Mouse (Mus musculus): ENCODE measurements around the gene Ppp3ca. TPM values are rescaled to one million over a fixed set of nuclear protein-coding genes. Genes with fewer than 3 reads are reported as not detected.

Ppp3ca gene
- polyA plus RNA-seq, 1 experiment = 16.8 TPM

DNA sequence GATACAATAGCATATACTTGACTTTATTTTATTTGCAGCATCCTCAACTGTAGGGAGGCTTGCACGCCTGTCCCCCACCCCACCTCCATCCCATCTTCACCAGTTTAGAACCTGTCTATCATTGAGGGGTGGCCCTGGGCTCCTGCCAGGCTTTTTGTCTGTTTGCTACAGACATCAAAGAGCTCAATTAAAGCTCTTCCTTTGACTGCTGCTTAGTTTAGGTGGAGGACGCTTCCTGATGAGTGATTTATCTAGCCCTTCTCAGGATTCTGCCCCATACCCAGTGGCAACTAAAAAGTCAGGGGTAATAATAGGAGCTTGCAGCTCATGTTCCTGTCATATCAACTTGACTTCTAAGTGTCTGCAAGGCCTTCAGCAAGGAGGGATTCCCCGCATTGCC, 239.6 kb downstream of the Ppp3ca start:
- DNase-seq (ENCODE audit: low read depth) = no peak

DNA sequence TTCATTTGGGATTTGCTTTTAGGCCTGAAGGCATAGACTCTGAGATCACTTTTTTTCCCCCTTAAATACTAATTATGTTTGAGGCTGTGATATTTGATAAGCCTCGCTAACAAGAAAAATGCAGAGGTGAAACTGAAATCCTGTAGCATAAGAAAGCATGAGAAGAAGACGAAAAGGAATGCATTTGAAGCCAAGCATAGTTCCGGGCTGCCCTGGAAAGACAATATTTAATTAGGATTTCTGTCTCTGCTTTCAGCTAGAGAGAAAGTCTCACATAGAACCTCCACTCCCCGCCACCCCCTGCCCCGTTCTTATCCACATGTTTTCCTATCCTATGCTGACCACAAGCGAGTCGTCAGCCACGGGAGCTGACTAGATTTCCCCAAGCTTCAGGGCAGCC, 241.4 kb downstream of the Ppp3ca start:
- DNase-seq (ENCODE audit: low read depth) = no peak

DNA sequence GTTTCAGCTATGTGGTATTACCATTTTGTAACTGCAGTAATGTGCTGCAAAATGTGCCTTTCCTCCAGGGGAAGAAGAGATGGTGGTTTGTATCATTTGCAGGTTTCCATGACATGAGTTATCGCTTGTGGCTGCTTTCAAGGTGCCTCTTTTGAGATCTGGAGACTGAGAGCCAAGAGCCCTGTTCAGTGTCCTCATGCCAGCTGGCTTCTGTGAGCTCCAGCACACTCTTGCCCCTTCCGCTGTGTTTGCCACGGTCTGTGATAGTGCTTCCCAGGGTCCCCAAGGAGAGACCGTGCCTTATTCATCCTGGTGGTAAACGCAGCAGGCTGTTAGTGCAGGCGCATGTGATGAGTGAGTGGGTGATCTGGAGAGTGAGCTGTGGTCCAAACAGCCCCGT, 247.2 kb downstream of the Ppp3ca start:
- no peak for DNase-seq (ENCODE audit: low read depth)

DNA sequence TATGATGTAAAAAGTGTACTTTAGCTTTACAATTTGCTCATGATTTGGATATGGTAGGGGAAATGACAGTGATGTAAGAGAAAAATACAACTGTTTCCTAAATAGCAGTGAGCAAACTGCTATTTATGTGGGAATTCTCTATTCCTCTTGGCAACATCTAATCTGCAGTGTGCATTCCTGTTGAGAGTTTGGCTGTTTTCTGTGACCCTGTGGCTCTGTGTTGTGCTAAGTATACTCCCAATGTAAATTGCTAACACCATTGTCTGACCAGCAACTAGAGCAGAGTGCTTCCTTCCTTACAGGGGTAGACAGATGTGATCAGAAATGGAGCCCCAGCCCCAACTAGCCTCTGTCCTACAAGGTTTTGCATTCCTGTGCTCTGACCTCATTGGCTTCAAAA, 263.1 kb downstream of the Ppp3ca start:
- DNase-seq (ENCODE audit: low read depth) = no peak

DNA sequence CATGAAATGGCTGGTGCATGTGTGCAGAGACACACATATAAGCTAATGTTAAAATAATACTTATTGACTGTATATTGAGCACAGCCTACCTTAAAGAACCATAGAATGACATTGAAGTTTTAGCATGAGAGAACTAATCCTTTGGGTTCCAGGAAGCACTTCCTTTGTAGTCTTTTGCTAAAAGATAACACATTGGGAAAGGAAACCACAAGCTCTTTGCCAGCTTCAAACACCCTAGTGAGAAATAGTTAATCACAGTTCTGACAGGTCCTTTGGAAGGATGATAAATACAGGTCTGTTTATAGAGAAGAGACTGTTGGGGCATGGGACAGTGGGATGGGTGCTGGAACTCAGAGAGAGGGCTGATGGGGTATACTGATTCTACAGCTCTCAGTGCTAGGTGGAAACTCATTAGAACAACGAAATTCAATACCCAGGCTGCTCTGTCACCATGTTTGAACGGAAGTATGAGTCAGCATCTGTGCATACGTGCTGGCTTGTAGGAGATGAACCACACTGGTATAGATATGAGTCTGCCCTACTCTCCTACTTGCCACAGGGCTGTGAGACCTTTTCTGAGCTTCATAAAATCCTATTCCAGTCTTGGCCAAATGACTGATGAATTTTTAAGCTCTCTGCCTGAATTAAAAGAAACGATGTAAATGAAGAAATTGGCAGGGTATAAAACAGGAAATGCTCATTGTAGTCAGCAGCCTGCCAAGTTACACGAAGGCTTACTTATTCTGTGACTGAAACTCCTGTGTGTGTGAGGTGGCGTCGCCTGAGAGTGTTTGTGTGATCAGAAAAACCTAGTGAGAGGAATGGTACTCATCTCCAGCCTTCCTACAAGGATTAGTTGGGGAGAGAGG, 271.0 kb downstream of the Ppp3ca start:
- DNase-seq (ENCODE audit: low read depth) = no peak

DNA sequence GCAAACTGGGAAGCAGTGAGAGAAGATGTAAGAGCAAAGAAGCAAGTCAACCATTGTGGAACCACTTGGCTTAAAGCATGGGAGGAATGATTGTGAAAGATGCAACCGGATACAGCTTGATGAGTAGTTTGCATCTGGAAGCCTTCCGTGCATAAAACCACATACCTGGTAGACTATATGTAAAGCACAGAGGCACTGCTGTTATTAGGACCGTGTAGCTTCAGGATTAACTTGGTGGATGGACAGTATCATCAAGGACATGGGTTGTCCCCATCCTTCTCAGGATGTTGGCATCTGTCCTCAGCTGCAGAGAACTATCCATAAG, 271.6 kb downstream of the Ppp3ca start:
- DNase-seq (ENCODE audit: low read depth) = no peak

DNA sequence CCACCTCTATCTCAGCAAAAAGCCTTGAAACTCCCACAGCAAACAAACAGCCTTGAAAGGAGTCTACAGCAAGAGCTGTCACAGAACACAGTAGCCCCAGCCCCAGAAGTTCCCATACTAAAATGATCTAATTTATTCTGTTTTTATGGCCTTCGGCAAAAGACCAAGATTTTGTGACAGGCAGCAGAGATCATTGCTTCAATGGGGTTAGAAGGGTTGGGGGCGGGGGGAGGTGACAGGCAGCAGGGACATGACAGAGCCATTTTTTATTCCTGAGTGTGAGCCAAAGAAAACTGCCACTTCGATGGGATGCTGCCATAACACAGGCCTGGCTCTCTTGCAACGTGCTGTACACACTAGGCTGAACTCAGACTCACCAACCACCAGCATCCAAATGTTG, 275.6 kb downstream of the Ppp3ca start:
- no peak for DNase-seq (ENCODE audit: low read depth)

DNA sequence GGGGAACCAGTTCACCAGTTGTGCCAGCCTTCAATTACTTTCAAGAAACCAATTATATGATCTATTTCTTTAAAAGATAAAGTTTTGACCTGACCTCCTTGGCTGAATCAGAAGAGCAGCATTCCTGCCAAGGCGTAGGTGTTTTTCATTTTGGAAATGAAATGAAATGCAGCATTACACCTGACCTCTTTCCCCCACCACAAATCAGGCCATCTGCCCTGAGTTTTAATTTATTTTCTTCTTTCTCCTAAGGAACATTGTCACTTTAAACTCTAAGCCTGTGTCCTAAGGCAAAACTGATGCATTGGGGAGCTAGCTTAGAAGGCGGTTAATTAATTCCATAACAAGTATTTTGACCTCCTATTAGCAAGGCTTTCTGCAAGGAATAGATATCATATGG, 276.7 kb downstream of the Ppp3ca start:
- DNase-seq (ENCODE audit: low read depth) = peak; percentile 10

DNA sequence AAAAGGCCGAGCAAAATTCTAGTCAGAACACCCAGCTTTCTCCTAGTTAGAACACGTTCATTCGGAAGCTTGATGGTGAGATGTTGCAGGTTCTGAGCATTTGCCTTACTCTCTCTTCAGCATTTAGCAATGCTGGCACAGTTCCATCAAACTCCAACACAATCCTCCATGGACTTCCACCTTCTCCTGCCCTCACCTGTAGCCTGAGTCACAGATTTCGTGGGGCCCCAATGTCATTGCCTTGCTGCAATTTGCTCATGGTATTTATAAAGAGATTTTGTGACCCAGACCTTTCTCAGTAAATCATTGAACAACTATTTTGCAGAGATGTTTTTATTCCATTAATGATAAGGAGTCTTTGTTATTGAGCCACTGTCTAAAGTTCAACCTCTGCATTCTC, 278.2 kb downstream of the Ppp3ca start:
- no peak for DNase-seq (ENCODE audit: low read depth)

DNA sequence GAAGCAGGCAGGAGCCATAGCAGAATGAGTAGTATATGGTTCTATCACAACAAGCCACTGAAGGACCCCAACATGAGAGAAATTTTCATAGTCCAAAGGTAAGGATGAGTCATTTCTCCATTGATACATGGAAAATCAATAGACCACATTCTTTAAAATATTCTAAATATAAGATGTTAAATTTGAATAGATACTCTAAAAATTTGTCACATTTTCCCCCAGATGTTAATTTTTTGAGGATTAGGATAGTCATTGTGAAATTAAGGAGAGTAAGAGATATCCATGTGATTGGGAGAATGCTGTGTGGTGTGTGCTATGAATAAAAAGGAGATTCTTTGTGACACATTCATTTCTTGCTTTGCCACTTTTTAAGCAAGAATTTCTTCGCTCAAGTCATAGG, 281.9 kb downstream of the Ppp3ca start:
- DNase-seq (ENCODE audit: low read depth) = no peak

DNA sequence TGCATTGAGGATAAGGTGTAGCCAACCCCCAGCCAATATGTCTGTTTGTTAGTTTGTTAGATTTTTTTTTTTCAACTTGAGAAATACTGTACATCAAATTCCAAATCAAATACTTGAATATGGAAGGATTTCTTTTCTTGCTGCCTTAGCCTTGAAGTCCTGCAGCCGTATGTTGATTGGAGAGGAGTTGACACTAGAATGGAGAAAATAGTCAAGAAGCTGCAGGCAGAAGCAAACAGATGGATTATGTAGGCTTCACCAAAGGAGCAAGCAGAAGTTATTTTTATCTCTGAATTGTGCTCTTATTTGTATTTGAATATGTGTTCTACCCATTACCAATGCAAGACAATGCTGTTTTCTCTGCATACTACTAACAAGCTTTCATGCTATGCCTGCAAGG, 282.9 kb downstream of the Ppp3ca start:
- no peak for DNase-seq (ENCODE audit: low read depth)

DNA sequence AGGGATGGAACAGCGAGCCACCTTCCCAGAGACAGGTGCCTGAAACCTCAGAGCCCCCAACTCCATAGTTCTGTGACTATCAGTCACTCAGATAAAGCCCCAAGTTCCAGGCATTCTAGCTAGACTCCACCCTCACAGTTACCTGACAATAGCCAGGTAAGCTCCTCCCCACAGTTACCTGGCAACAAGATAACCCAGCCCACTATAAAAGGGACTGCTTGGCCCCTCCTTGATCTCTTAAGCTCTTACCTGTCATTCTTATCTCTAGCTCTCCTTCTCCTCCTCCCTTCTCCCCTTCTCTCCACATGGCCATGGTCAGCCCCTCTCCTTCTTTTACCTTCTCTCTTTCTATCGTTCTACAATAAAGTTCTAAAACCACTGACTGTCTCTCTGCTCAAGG, 285.1 kb downstream of the Ppp3ca start:
- no peak for DNase-seq (ENCODE audit: low read depth)

DNA sequence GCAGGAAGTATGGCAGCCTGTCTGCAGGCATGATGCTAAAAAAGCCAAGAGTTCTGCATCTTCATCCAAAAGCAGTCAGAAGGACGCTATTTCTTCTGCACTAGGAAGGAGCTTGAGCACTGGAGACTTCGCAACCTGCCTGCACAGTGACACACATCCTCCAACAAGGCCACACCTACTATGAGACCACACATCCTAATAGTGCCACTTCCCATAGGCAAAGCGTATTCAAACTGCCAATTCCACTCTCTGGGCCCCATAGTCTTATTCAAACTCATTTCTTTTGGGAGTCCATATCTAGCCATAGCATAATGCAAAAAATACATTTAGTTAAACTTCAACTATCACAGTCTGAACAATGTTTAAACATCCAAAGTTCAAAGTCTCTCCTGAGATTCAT, 290.4 kb downstream of the Ppp3ca start:
- DNase-seq (ENCODE audit: low read depth) = no peak

DNA sequence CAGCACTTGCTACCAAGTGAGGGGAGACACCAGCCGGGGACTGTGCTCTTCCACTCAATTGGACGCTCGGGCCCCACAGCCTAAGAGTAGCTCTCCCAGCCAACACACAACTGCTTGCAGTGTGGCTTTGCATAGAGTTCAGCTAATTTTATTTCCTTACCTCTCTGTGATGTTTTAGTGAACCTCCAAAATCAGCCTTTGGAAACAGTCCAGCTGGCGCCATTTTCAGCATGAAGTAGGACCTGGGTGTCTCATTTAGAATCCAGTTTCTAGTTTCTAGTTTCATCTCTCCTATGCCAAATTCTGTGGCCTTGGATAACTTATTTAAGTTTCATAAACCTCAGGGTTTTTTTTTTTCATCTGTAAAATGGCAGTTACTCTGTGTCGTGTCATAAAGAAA, 296.9 kb downstream of the Ppp3ca start:
- DNase-seq (ENCODE audit: low read depth) = no peak

DNA sequence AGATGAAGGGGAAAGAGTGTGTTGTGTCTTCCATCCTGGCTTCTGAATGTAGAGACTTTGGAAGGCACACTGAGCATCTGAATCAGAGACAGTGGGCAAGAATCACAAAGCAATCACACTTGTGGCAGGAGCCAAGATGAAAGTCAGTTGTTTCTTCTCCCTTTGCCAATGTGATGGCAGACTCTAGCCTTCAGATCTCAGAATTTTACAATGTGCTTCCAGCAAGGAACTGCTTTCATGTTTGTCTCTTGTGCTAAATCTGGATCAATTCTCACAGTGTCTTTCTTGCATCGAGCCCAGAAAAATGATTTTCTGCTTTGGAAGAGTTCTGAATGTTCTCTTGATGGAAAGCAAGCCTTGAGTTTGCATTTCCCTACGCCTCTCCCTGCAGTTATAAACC, 297.6 kb downstream of the Ppp3ca start:
- DNase-seq (ENCODE audit: low read depth) = no peak

DNA sequence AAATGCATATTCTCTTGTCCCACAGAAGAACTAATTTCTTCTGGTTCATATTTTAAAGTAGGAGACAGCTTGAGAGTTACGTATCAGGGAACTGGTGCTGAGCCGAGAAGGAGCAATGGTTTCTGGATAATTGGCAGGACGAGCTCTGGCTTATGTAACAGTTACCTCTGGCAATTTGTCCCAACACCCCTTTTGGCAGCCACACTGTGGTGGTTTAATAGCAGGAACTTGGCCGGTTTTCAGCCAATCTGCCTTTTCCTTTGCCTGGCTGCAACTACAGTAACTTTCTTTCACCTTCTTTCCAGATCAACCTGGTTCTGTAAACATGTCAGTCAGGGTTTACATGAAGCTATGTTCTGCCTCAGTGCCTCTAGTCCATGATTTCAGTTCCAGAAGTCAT, 299.9 kb downstream of the Ppp3ca start:
- DNase-seq (ENCODE audit: low read depth) = peak; percentile 54

DNA sequence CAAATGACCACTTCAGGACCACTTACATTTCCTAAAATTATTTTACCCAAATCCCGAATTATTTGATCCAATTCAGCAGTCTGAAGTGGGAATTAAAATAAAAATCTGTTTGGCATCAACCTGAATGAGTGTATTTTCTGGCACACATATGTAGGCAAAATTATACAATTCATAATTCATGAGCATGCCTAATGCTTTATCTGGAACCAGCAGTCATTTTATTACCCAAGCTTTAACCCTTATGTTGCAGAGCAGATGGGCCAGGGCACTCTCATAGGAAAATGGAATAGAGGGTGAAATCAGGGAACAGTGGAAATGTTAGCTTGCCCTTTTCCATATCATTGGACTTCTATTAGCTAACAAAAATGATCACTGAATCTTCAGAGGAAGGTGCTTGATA, 307.9 kb downstream of the Ppp3ca start:
- no peak for DNase-seq (ENCODE audit: low read depth)

DNA sequence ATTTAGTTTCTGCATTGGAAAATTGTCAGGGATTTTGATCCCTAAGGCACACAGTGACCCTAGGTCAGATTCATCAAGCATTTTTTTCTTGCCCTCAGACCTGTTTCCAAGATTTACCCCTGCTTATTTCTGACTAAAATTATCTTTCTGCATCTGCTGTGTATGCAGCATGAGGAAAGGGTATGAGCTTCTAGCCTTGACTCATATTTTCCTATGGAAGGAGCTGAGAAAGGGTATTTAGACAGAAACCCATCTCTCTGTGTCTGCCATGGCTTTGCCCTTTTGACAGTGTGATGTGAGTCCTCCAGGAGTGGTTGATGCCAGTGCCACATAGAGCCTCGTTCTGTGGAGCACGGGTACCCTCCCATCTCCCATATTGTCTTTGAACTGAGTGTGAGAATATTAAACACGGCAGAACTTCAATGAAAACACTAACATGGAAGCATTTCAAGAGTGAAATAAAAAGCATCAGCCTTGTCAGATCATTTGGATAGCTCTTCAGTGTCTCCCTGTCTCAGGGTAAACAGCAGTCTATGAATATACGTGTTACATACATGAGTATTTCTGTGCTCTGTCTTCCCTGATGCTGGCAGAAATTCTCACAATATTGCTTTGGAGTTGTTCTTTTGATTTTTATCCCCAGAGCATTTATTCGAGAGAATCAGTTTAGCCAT, 311.1 kb downstream of the Ppp3ca start:
- no peak for DNase-seq (ENCODE audit: low read depth)

DNA sequence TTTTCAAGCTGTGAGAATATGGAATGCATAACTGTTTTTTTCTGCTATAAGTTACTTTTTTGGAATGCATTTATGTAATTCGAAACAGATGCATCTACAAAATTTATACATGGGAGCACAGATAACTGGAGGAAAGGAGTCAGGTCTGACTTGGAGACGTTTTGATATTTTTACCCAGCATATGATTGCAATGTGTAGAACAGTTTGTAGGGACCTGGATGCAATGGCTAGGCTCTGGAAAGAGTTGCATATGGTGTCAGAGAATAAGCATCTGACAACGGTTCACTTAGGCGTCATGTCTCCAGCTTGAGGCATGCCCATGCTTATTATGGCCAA, 311.6 kb downstream of the Ppp3ca start:
- no peak for DNase-seq (ENCODE audit: low read depth)

DNA sequence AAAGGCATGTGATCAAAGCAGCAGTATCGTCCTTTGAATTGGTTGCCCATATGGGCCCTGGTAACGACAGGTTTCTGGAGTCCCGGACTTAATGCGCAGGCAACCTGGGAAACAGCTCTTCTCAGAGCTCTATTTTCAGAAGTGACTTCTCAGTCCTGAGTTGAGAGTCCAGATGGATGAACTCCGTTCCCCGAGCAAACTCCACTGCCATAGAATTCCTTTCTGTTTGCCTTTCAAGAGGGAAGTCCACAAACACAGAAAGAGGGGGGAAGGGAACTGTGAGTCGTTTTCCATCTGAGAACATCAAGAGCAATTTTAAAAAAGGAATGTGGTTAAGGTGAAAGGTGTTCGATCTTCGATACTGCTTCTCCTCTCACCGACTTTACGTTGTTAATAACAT, 312.1 kb downstream of the Ppp3ca start:
- DNase-seq (ENCODE audit: low read depth) = no peak

DNA sequence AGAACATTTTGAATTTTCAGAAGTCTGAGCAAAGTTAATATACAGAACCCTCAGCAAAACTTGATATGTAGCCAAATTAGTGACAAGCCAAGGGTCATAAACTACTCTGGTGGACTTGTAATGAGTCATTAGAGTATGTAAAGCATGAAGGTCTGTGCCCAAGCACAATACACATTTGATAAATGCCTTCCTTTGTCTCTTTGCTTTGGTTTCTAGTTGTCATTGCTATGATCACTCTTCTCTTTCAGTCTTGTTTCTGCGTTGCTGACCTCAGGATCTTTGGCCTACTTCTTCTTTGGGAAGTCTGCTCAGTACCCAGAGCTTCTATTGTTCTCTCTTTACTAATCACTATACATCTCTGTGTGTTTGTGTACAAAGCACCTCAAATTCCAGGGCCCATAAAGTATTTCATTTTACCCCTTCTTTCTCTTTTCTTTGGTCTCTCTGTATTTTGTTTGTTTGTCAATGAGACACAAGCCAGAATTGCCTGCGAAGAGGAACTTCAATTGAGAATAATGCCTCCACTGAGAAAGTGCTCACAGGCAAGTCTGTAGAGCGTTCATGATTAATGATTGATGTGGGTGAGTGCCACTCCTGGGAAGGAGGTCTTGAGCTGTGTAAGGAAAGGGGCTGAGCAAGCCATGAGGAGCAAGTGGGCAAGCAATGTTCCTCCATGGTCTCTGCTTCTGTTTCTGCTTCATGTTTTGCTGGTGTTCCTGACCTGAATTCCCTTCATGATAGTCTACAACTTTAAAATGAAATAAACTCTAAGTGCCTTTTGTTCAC, 316.4 kb downstream of the Ppp3ca start:
- DNase-seq (ENCODE audit: low read depth) = no peak

Data from gonadal fat pad, adult 2 months (tissue).